Mouse (Mus musculus): ENCODE measurements at regions not wholly inside any gene's neighbourhood (a gene's known extent, or its start where the extent isn't known, plus 50 kb on each side); places are given as distances from the start of the nearest gene placed in this dataset.
"Not testable (repeated sequence)": the region's sequence is repeated elsewhere in the genome, so short reads cannot be mapped to it uniquely, and the experiment has no call there.

DNA sequence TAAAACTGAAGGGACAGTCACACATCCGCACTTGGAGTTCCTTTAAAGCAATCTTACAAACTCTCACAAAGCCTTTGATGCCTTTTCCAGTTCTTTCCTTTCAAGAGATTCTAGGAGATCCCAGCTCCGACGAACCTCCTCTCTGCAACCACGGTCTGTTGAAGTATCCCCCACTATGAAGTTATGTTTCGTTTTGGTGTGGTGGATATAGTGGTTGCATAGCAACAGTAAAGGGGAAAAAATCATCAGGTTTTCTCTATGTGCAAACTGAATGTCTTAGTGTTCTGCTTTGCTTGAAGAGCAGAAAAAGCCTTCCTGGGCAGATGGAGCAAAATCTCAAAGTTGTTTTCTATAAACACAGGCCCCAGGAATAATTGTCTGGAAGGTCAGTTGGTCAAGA, 147.4 kb upstream of the Dlgap1 start:
- Histone ChIP-seq H3K4me1 (ENCODE audit: control insufficient read depth, insufficient read depth, low read length) (no peaks in the 10 kb centered on the region), H3K27me3 (ENCODE audit: control insufficient read depth, insufficient read depth, low read length) (no peaks in the 10 kb centered on the region), H3K4me3 (ENCODE audit: control insufficient read depth, low read depth, low read length) (no peak overlapping the region), H3K36me3 (ENCODE audit: control insufficient read depth, insufficient read depth, low read length) (no peaks in the 10 kb centered on the region), H3K27ac (ENCODE audit: control insufficient read depth, insufficient read depth, low read depth, low read length) (no peak overlapping the region)
- TF ChIP-seq POLR2A (IDR thresholded peaks at IDR 0.05; ENCODE audit: control insufficient read depth, low read depth, low read length): no peak
- TF ChIP-seq CTCF (IDR thresholded peaks at IDR 0.05; ENCODE audit: control insufficient read depth, insufficient read depth, insufficient replicate concordance, low read depth, low read length): no peak

DNA sequence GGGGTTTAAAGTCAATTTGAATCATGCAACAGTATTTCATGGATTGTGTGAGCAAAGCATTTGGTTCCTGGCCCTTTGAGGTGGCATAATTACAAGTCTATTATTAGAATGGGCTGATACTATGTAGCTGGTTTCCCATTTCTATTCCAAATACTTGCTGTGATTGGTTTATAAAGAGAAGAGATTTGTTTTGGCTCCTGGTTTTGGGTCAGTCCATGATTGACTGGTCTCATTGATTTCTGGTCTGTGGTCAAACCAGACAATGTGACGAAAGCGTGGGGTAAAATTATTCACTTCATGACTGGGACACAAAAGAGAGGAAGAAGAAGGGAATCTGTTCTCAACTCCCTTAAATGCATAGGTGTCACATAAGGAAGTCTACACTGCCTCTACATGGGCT, 147.0 kb upstream of the Dlgap1 start:
- no peak overlapping the region for H3K27ac ChIP-seq (ENCODE audit: control insufficient read depth, insufficient read depth, low read depth, low read length)
- H3K27me3 ChIP-seq (ENCODE audit: control insufficient read depth, insufficient read depth, low read length): no peaks in the 10 kb centered on the region
- no peaks in the 10 kb centered on the region for H3K36me3 ChIP-seq (ENCODE audit: control insufficient read depth, insufficient read depth, low read length)
- H3K4me1 ChIP-seq (ENCODE audit: control insufficient read depth, insufficient read depth, low read length): no peaks in the 10 kb centered on the region
- TF ChIP-seq CTCF (IDR thresholded peaks at IDR 0.05; ENCODE audit: control insufficient read depth, insufficient read depth, insufficient replicate concordance, low read depth, low read length): no peak
- no peak for TF ChIP-seq POLR2A (IDR thresholded peaks at IDR 0.05; ENCODE audit: control insufficient read depth, low read depth, low read length)
- no peak overlapping the region for H3K4me3 ChIP-seq (ENCODE audit: control insufficient read depth, low read depth, low read length)

DNA sequence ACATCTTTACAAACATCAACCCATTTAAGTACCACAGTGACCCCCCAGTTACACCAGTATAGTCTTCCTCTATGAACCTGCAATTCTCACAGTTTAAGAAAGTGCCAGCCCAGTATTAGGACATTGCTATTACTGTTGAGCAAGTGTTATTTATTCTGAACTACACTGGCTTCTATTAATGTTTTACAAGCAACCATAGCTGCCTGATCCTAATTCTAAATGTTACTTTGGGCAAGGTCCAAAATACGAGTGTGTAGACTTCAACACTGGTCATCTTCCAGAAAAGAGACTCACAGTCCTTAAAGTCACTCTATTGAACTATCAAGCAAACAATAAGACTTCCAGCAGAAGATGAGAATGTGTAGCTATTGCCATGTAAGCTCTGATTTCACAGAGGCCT, 146.0 kb upstream of the Dlgap1 start:
- H3K36me3 ChIP-seq (ENCODE audit: control insufficient read depth, insufficient read depth, low read length): no peaks in the 10 kb centered on the region
- no peaks in the 10 kb centered on the region for H3K4me1 ChIP-seq (ENCODE audit: control insufficient read depth, insufficient read depth, low read length)
- H3K27ac ChIP-seq (ENCODE audit: control insufficient read depth, insufficient read depth, low read depth, low read length): no peak overlapping the region
- TF ChIP-seq CTCF (IDR thresholded peaks at IDR 0.05; ENCODE audit: control insufficient read depth, insufficient read depth, insufficient replicate concordance, low read depth, low read length) (no peak), POLR2A (IDR thresholded peaks at IDR 0.05; ENCODE audit: control insufficient read depth, low read depth, low read length) (no peak)
- no peaks in the 10 kb centered on the region for H3K27me3 ChIP-seq (ENCODE audit: control insufficient read depth, insufficient read depth, low read length)
- no peak overlapping the region for H3K4me3 ChIP-seq (ENCODE audit: control insufficient read depth, low read depth, low read length)

DNA sequence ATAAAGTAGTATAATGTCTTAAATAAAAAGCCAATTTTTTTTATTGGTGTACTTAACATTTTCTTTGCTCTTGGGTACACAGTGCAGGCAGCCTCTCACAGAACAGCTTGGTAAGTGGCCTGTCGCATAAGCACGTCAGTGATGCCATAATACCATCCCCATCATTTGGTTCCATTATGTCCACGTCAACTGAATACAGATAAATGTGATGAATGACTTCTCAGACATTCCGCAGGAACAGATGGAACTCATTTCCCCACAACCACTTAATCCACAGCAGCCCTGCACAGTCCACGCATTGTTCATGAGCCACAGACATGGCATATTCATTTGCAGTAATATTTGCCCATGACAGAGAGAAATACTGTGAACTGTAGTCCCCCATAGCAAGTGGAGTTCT, 127.6 kb upstream of the Dlgap1 start:
- H3K4me1 ChIP-seq (ENCODE audit: control insufficient read depth, insufficient read depth, low read length): no peaks in the 10 kb centered on the region
- no peak overlapping the region for H3K4me3 ChIP-seq (ENCODE audit: control insufficient read depth, low read depth, low read length)
- no peak for TF ChIP-seq CTCF (IDR thresholded peaks at IDR 0.05; ENCODE audit: control insufficient read depth, insufficient read depth, insufficient replicate concordance, low read depth, low read length)
- no peak for TF ChIP-seq POLR2A (IDR thresholded peaks at IDR 0.05; ENCODE audit: control insufficient read depth, low read depth, low read length)
- no peaks in the 10 kb centered on the region for H3K36me3 ChIP-seq (ENCODE audit: control insufficient read depth, insufficient read depth, low read length)
- H3K27me3 ChIP-seq (ENCODE audit: control insufficient read depth, insufficient read depth, low read length): no peaks in the 10 kb centered on the region
- H3K27ac ChIP-seq (ENCODE audit: control insufficient read depth, insufficient read depth, low read depth, low read length): no peak overlapping the region

DNA sequence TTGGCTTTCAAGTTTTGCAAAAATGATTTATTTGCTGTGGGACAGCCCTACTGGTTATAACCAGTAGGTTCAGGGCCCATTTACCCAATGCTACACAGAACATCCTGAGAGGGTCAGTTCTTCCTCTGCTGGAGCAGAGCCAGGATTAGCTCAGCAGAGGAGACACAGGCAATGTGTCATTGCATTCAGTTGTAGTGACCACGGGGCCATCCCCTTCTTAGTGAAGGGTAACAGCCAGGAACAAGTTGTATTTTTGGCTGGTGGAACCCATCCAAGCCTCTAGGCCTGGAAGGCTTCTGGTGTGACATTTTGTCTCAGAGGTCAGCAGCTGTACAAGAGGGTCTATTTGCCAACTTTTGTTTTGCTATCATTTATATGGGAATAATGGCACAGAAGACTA, 120.6 kb upstream of the Dlgap1 start:
- Histone ChIP-seq H3K4me1 (ENCODE audit: control insufficient read depth, insufficient read depth, low read length) (no peaks in the 10 kb centered on the region), H3K27ac (ENCODE audit: control insufficient read depth, insufficient read depth, low read depth, low read length) (no peak overlapping the region), H3K27me3 (ENCODE audit: control insufficient read depth, insufficient read depth, low read length) (no peaks in the 10 kb centered on the region), H3K36me3 (ENCODE audit: control insufficient read depth, insufficient read depth, low read length) (no peaks in the 10 kb centered on the region), H3K4me3 (ENCODE audit: control insufficient read depth, low read depth, low read length) (no peak overlapping the region)
- TF ChIP-seq POLR2A (IDR thresholded peaks at IDR 0.05; ENCODE audit: control insufficient read depth, low read depth, low read length) (no peak), CTCF (IDR thresholded peaks at IDR 0.05; ENCODE audit: control insufficient read depth, insufficient read depth, insufficient replicate concordance, low read depth, low read length) (no peak)

DNA sequence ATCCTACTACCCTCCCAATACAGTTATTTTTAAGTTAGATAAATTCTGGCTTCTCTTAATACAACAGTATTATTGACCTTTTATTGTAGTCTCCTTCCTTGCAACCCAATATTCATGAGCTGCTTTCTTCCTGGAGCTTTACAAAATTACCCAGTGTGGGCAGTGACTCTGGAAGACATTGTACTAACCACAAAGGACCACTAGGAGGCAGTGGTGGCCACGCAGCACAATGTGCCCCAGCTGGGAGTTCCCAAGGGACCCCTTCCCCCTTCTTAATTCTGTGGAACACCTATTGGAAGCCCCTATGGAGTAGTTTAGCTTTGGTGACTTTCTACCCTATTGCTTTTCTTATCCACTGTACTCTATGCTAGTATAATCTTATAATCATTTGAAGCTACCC, 118.8 kb upstream of the Dlgap1 start:
- TF ChIP-seq POLR2A (IDR thresholded peaks at IDR 0.05; ENCODE audit: control insufficient read depth, low read depth, low read length) (no peak), CTCF (IDR thresholded peaks at IDR 0.05; ENCODE audit: control insufficient read depth, insufficient read depth, insufficient replicate concordance, low read depth, low read length) (peak; percentile 58; the same call in 1 of the 2 replicates)
- H3K4me3 ChIP-seq (ENCODE audit: control insufficient read depth, low read depth, low read length): no peak overlapping the region
- no peak overlapping the region for H3K27ac ChIP-seq (ENCODE audit: control insufficient read depth, insufficient read depth, low read depth, low read length)
- H3K4me1 ChIP-seq (ENCODE audit: control insufficient read depth, insufficient read depth, low read length): no peaks in the 10 kb centered on the region
- H3K36me3 ChIP-seq (ENCODE audit: control insufficient read depth, insufficient read depth, low read length): no peaks in the 10 kb centered on the region
- H3K27me3 ChIP-seq (ENCODE audit: control insufficient read depth, insufficient read depth, low read length): no peaks in the 10 kb centered on the region

DNA sequence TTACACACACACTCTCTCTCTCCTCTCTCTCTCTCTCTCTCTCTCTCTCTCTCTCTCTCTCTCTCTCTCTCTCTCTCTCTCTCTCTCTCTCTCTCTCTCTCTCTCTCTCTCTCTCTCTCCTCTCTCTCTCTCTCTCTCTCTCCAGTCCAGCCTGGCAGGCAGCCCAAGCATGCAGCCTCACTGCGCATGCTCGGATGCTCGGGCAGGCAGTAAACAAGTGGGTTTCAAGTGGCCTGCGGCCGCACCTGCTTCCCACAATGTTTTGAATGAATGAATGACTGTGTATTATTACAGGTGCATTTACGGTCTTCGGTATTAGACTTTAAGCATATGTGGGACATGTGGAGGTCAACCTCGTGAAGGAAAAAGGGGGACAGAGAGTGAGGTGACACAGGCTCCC, 88.9 kb upstream of the Dlgap1 start:
- not testable (repeated sequence) for H3K27me3 ChIP-seq (ENCODE audit: control insufficient read depth, insufficient read depth, low read length); H3K27ac ChIP-seq (ENCODE audit: control insufficient read depth, insufficient read depth, low read depth, low read length); H3K36me3 ChIP-seq (ENCODE audit: control insufficient read depth, insufficient read depth, low read length); H3K4me3 ChIP-seq (ENCODE audit: control insufficient read depth, low read depth, low read length); H3K4me1 ChIP-seq (ENCODE audit: control insufficient read depth, insufficient read depth, low read length)

DNA sequence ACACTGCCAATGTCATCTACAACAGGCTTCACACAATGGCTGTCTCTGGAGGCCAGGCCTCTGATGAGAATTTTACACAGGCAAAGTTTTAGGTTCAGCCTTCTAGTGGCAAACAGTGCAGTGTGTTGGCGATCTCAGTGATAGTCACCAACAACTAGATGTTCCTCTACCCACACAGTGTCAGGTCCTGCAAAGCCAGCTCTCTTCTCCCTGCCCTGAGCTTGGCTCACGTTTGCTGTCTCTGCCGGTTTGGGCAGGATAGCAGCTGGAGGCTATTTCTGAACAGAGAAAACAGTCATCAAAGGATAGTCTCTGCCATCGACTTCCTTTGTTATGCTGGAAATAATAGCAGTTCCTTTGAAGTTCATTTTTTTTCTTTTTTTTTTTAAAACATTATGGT, 74.9 kb upstream of the Dlgap1 start:
- H3K4me1 ChIP-seq (ENCODE audit: control insufficient read depth, insufficient read depth, low read length): no peaks in the 10 kb centered on the region
- no peaks in the 10 kb centered on the region for H3K27me3 ChIP-seq (ENCODE audit: control insufficient read depth, insufficient read depth, low read length)
- TF ChIP-seq POLR2A (IDR thresholded peaks at IDR 0.05; ENCODE audit: control insufficient read depth, low read depth, low read length): no peak
- TF ChIP-seq CTCF (IDR thresholded peaks at IDR 0.05; ENCODE audit: control insufficient read depth, insufficient read depth, insufficient replicate concordance, low read depth, low read length): no peak
- no peaks in the 10 kb centered on the region for H3K36me3 ChIP-seq (ENCODE audit: control insufficient read depth, insufficient read depth, low read length)
- H3K27ac ChIP-seq (ENCODE audit: control insufficient read depth, insufficient read depth, low read depth, low read length): no peak overlapping the region
- no peak overlapping the region for H3K4me3 ChIP-seq (ENCODE audit: control insufficient read depth, low read depth, low read length)
